Mouse (Mus musculus): Measurements from ENCODE around the gene Tango6. TPM values are rescaled to one million over a fixed set of nuclear protein-coding genes. Genes with fewer than 3 reads are reported as not detected.

The Tango6 gene
- total RNA-seq (2014; fragmentation: Nextera tagmentation) (7.6 and 14.2 TPM in 2 replicates), total RNA-seq (2017) (6.5 and 9.5 TPM in 2 replicates)

- peak; percentile 94 for ATAC-seq (replicated peaks; ENCODE audit: low FRiP score, low TSS enrichment, poor library complexity, severe bottlenecking)
Observed at GRCm38 (mm10) chr8:106682971-106683668, at the start of gene Tango6. Gene Tango6, plus strand, starts transcription at chr8:106683068.

GRCm38 (mm10) chr8:106633361-106634158, 49.3 kb upstream of the Tango6 start:
- peak; percentile 86 for ATAC-seq (replicated peaks; ENCODE audit: low FRiP score, low TSS enrichment, poor library complexity, severe bottlenecking)

DNA sequence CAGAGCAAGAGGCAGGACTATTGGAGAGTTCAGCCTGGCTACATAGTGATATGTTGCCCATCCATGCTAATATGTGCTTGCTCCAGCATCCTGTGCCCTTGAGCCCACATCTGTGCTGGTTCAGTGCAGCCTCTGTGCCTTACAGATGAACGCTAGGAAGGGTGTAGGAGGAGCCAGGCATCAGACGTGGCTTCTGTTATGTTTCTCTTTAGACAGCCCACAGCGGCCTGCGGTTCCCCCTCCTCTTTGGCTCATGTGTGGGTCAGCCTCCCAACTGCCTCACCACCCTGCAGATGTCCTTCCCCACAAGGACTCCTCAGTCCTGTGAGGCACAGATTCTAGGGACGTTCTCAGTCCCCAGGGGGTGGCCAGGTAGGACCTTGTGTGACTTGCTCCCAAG, 47.6 kb upstream of the Tango6 start:
- ATAC-seq (replicated peaks; ENCODE audit: low FRiP score, low TSS enrichment, poor library complexity, severe bottlenecking), result no peak

- no peak for ATAC-seq (replicated peaks; ENCODE audit: low FRiP score, low TSS enrichment, poor library complexity, severe bottlenecking)
Observed at GRCm38 (mm10) chr8:106637446-106637845, 45.4 kb upstream of the Tango6 start.

DNA sequence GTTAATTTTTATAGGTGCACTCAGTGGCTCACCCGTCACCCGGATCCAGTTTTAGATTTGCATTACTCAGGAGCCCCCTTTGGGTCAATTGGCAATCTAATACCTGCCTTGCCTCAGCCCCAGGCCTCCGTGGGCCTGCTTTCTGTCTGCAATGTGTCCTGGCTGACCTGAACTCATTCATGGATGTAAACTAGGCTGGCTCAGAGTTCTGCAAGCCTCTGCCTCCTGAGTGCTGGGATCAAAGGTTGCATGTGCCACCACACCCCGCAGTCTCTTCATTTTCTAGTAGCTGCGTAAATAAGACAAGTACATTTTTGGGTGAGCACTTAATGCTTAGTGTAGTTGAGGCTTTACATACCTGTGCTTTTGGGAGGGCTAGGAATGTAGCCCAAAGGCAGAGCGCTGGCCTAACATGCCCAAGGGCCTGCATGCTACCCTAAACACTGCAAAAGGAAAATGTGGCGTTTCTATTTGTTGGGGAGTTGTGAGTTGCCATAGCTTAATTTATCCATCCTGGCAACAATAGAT, 44.0 kb upstream of the Tango6 start:
- ATAC-seq (replicated peaks; ENCODE audit: low FRiP score, low TSS enrichment, poor library complexity, severe bottlenecking), result no peak

- no peak for ATAC-seq (replicated peaks; ENCODE audit: low FRiP score, low TSS enrichment, poor library complexity, severe bottlenecking)
Observed at GRCm38 (mm10) chr8:106640212-106640611, 42.7 kb upstream of the Tango6 start.

DNA sequence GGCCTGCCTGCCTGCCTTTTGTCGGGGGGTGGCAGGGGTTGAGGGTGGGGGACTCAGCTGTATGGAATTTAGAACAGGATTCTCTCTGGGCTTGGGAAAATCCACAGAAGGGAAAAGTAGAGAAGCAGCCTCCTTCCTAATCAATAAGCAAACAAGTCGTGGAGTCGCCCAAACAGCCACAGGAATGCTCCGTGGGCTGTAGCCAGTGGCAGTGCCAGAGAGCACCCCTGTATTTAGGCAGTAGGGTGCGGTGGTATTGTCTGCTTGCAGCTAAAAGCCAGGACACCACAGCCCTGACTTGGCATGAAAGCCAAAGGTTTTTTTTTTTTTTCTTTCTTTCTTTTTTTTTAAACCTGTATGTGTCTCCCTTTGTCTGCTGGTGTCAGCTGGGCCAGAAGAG, 41.9 kb upstream of the Tango6 start:
- ATAC-seq (replicated peaks; ENCODE audit: low FRiP score, low TSS enrichment, poor library complexity, severe bottlenecking), result no peak

GRCm38 (mm10) chr8:106642172-106642571, 40.7 kb upstream of the Tango6 start:
- no peak for ATAC-seq (replicated peaks; ENCODE audit: low FRiP score, low TSS enrichment, poor library complexity, severe bottlenecking)

DNA sequence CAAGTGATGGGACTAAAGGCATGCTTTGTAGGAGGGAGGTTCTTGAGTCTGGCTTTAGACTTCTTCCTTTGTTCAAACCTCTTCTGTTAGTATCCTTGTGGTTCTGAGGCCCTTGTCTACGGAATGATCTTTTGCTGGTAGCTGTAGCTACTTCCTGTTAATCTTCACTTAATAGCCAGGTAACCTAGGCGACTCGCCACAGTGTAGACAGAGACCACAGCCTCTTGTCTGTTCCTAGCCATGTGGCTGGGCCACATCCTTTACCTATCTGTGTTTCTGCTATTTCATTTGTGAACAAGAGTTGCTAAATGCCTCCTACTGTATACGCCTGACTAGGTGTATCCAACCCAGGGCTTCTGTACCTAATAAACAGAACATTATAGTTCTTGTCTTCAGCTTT, 39.8 kb upstream of the Tango6 start:
- no peak for ATAC-seq (replicated peaks; ENCODE audit: low FRiP score, low TSS enrichment, poor library complexity, severe bottlenecking)

- ATAC-seq (replicated peaks; ENCODE audit: low FRiP score, low TSS enrichment, poor library complexity, severe bottlenecking), result no peak
Observed at GRCm38 (mm10) chr8:106644957-106645356, 37.9 kb upstream of the Tango6 start.

GRCm38 (mm10) chr8:106646153-106646552, 36.7 kb upstream of the Tango6 start:
- ATAC-seq (replicated peaks; ENCODE audit: low FRiP score, low TSS enrichment, poor library complexity, severe bottlenecking), result no peak

- no peak for ATAC-seq (replicated peaks; ENCODE audit: low FRiP score, low TSS enrichment, poor library complexity, severe bottlenecking)
Observed at GRCm38 (mm10) chr8:106646731-106647130, 36.1 kb upstream of the Tango6 start.

DNA sequence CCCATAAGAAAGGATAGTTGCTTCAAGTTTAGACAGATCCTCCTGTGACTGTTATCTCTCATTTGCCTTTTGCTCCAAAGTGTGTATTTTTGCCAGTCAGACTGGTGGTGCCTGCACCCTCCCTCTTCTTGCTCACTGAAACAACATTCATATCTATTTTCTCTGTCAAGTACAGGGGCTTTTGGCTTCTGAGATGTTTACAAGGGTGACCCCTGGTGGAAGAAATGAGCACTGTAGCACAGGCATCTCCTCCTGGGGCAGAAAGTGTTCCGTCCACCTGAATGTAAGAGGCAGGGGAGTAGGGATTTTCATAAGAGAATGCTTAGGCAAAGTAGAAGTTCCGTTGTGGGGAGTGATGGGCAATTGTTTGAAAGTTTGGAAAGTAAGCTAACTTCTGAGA, 35.5 kb upstream of the Tango6 start:
- peak; percentile 78 for ATAC-seq (replicated peaks; ENCODE audit: low FRiP score, low TSS enrichment, poor library complexity, severe bottlenecking)

GRCm38 (mm10) chr8:106648421-106648820, 34.4 kb upstream of the Tango6 start:
- no peak for ATAC-seq (replicated peaks; ENCODE audit: low FRiP score, low TSS enrichment, poor library complexity, severe bottlenecking)

DNA sequence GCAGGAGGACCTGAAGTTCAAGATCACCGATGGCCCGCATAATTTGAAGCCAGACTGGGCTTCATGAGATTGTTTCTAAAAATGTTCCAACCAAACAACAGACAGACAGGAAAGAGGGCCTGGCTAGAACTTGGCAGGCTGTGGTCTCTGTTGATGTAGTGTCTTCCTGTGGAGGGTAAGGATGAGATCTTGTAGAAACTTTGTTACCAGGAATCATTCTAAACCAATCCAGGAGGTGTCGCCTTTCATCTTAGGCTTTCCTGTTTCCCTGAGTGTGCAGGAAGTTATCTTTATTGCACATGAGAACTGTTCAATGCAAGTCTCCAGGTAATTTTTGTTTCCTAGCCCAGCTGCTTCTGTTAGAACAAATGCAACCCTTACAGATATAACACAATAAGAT, 30.9 kb upstream of the Tango6 start:
- ATAC-seq (replicated peaks; ENCODE audit: low FRiP score, low TSS enrichment, poor library complexity, severe bottlenecking), result no peak

- no peak for ATAC-seq (replicated peaks; ENCODE audit: low FRiP score, low TSS enrichment, poor library complexity, severe bottlenecking)
Observed at GRCm38 (mm10) chr8:106656046-106656445, 26.8 kb upstream of the Tango6 start.

DNA sequence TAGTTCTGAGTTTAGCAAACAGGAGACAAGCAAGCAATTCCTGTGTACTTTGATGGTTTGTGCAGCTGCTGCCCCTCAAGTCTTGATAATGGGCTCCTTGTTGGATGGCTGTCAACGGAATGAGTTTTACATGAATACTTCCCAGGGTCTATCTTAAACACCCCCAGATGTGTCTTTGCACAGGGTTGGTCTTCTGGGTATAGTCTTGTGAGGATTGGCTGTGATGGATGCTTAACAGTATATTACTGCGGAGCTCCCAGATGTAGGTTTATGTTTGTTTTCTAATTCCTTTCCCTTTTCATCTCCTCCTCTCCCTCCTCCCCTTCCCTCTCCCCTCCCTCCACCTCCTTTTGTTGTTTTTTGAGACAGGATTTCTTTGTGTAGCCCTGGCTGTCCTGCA, 10.1 kb upstream of the Tango6 start:
- no peak for ATAC-seq (replicated peaks; ENCODE audit: low FRiP score, low TSS enrichment, poor library complexity, severe bottlenecking)

DNA sequence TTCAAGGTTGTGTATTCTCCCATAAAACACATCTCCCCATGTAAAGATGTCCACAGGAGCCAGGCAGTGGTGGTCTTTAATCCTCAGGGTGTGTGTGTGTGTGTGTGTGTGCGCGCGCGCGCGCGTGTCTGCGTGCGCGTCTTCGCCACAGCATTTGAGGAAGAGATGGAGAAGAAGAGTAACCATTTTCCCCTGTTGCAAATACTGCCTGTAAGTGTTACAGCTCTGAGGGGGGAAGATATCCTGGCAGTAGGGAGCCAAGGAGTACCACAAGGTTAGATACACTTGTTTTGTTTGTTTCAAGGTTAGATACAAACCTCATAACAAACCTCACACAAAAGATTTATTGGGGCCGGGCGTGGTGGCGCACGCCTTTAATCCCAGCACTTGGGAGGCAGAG, 8.6 kb upstream of the Tango6 start:
- ATAC-seq (replicated peaks; ENCODE audit: low FRiP score, low TSS enrichment, poor library complexity, severe bottlenecking), result no peak

- ATAC-seq (replicated peaks; ENCODE audit: low FRiP score, low TSS enrichment, poor library complexity, severe bottlenecking), result 0 out of 2 replicates have a peak, but pooled peaks have one; percentile 41
Observed at GRCm38 (mm10) chr8:106674894-106675293, 8.0 kb upstream of the Tango6 start.

- no peak for ATAC-seq (replicated peaks; ENCODE audit: low FRiP score, low TSS enrichment, poor library complexity, severe bottlenecking)
Observed at GRCm38 (mm10) chr8:106684387-106684786, 1.5 kb downstream of the Tango6 start.

DNA sequence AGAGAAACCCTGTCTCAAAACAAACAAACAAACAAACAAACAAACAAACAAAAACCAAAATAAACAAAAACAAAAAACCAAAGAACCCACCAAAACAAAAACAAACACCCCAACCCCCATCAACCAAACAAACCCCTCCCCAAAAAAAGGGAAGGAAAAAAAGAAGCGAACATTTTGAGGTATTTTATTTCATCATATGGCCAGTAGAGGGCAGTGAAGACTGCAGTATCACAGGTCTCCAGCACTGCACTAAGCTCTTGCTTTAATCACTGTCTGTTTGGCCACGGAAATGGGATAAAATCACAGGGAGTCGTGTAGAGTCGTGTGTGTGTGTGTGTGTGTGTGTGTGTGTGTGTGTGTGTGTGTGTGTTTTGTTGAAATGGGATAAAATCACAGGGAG, 4.6 kb downstream of the Tango6 start:
- ATAC-seq (replicated peaks; ENCODE audit: low FRiP score, low TSS enrichment, poor library complexity, severe bottlenecking), result no peak
